Mouse (Mus musculus): ENCODE data around the gene Cacna1e. TPM values are rescaled to one million over a fixed set of nuclear protein-coding genes. Genes with fewer than 3 reads are reported as not detected.

Cacna1e gene
- total and polyA plus RNA-seq, 3 experiments: 0.60 to 8.5 (median 2.5) TPM

- in situ Hi-C loops (cut with MboI; ENCODE audit: low pct_ligation_motif_present, low pct_unique_long_range_greater_than_20kb, low sequenced_read_pairs): no loop called here
- Histone ChIP-seq H3K27ac (ENCODE audit: insufficient read depth, low read depth) (peak overlapping the region; percentile 75), H3K4me3 (replicated peaks in 1 of 3; ENCODE audit: low read depth in 2 of 3, low read length in 2 of 3, poor library complexity in 1 of 3) (no peak overlapping the region)
Measured at GRCm38 (mm10) chr1:154846900-154847299, 37.4 kb downstream of the Cacna1e start.

GRCm38 (mm10) chr1:154843427-154843826, 40.9 kb downstream of the Cacna1e start:
- H3K27me3 ChIP-seq (replicated peaks): no peaks in the 10 kb centered on the region
- no peaks in the 10 kb centered on the region for H3K9me3 ChIP-seq (replicated peaks; ENCODE audit: low read length)
- peaks cover 68 to 89% of the 10 kb centered on the region in 2 experiments for H3K4me1 ChIP-seq (ENCODE audit: control insufficient read depth in 1 of 2, insufficient read depth in 2 of 2)
- H3K4me2 ChIP-seq (ENCODE audit: insufficient read depth, low read depth, poor library complexity, severe bottlenecking): no peak overlapping the region
- no peak for DNase-seq (ENCODE audit: extremely low read depth)
- dilution Hi-C loops (cut with MboI; ENCODE audit: extremely low pct_ligation_motif_present, extremely low pct_unique_long_range_greater_than_20kb, low sequenced_read_pairs) (no loop called here), in situ Hi-C loops (cut with MboI; ENCODE audit: low pct_ligation_motif_present, low pct_unique_long_range_greater_than_20kb, low sequenced_read_pairs) (no loop called here)
- peak overlapping the region; percentile 89; the same call in 1 of the 2 replicates for H3K27ac ChIP-seq (ENCODE audit: insufficient read depth, low read depth)
- H3K36me3 ChIP-seq (replicated peaks in 1 of 2; ENCODE audit: control insufficient read depth in 1 of 2, insufficient read depth in 1 of 2, low read length in 1 of 2): peaks cover 0 to 3% of the 10 kb centered on the region in 2 experiments
- TF ChIP-seq MEF2A (IDR thresholded peaks at IDR 0.05; ENCODE audit: borderline replicate concordance, low read depth, low read length): no peak
- no peak for TF ChIP-seq TBP (conservative IDR thresholded peaks at IDR 0.05; ENCODE audit: low read depth, low read length)
- no peak for TF ChIP-seq ZNF384 (IDR thresholded peaks at IDR 0.05; ENCODE audit: low read depth, low read length)
- TF ChIP-seq UBTF (IDR thresholded peaks at IDR 0.05; ENCODE audit: low read depth, low read length): no peak
- no peak for TF ChIP-seq MXI1 (IDR thresholded peaks at IDR 0.05; ENCODE audit: low read depth, low read length)
- TF ChIP-seq USF1 (IDR thresholded peaks at IDR 0.05; ENCODE audit: low read depth, low read length): no peak
- TF ChIP-seq POLR2AphosphoS2 (IDR thresholded peaks at IDR 0.05; ENCODE audit: low read depth, low read length): no peak
- no peak for TF ChIP-seq MAX (IDR thresholded peaks at IDR 0.05; ENCODE audit: low read length)
- no peak for TF ChIP-seq HCFC1 (IDR thresholded peaks at IDR 0.05; ENCODE audit: low read depth, low read length)
- no peak for TF ChIP-seq USF2 (conservative IDR thresholded peaks at IDR 0.05; ENCODE audit: low read depth, low read length)
- TF ChIP-seq POLR2A (IDR thresholded peaks at IDR 0.05; ENCODE audit: low read depth, low read length): no peak
- no peak for TF ChIP-seq MAFK (IDR thresholded peaks at IDR 0.05; ENCODE audit: insufficient replicate concordance, low read length)
- TF ChIP-seq ZMIZ1 (IDR thresholded peaks at IDR 0.05; ENCODE audit: low read depth, low read length): no peak
- no peak for TF ChIP-seq MYC (IDR thresholded peaks at IDR 0.05; ENCODE audit: low read depth, low read length)
- H3K4me3 ChIP-seq (replicated peaks in 1 of 3; ENCODE audit: low read depth in 2 of 3, low read length in 2 of 3, poor library complexity in 1 of 3): no peak overlapping the region
- H3K79me2 ChIP-seq (replicated peaks; ENCODE audit: control insufficient read depth, extremely low read depth, insufficient read depth, poor library complexity, severe bottlenecking): peaks cover 28% of the 10 kb centered on the region; the same call in 1 of the 2 replicates
- H3K9ac ChIP-seq (ENCODE audit: insufficient read depth, low read depth): 0 out of 2 replicates have a peak overlapping the region, but pooled peaks have one; percentile 25

More at GRCm38 (mm10) chr1:154846900-154847299, 37.4 kb downstream of the Cacna1e start:
- no peaks in the 10 kb centered on the region for H3K27me3 ChIP-seq (replicated peaks)
- H3K79me2 ChIP-seq (replicated peaks; ENCODE audit: control insufficient read depth, extremely low read depth, insufficient read depth, poor library complexity, severe bottlenecking): peaks cover 22% of the 10 kb centered on the region; the same call in 1 of the 2 replicates
- peak overlapping the region; percentile 13; the same call in 1 of the 2 replicates for H3K9ac ChIP-seq (ENCODE audit: insufficient read depth, low read depth)
- dilution Hi-C loops (cut with MboI; ENCODE audit: extremely low pct_ligation_motif_present, extremely low pct_unique_long_range_greater_than_20kb, low sequenced_read_pairs): no loop called here
- peak overlapping the region; percentile 33; the same call in 1 of the 2 replicates for H3K4me2 ChIP-seq (ENCODE audit: insufficient read depth, low read depth, poor library complexity, severe bottlenecking)
- H3K36me3 ChIP-seq (replicated peaks in 1 of 2; ENCODE audit: control insufficient read depth in 1 of 2, insufficient read depth in 1 of 2, low read length in 1 of 2): peaks cover 0 to 3% of the 10 kb centered on the region in 2 experiments
- no peak for DNase-seq (ENCODE audit: extremely low read depth)
- TF ChIP-seq JUN (IDR thresholded peaks at IDR 0.05; ENCODE audit: insufficient read depth, low read depth, low read length): no peak
- no peak for TF ChIP-seq UBTF (IDR thresholded peaks at IDR 0.05; ENCODE audit: low read depth, low read length)
- TF ChIP-seq SIN3A (IDR thresholded peaks at IDR 0.05; ENCODE audit: low read length): no peak
- TF ChIP-seq CHD2 (IDR thresholded peaks at IDR 0.05; ENCODE audit: low read length): no peak
- TF ChIP-seq POLR2A (IDR thresholded peaks at IDR 0.05; ENCODE audit: low read depth, low read length): no peak
- TF ChIP-seq CHD1 (IDR thresholded peaks at IDR 0.05; ENCODE audit: low read depth, low read length): no peak
- no peak for TF ChIP-seq IRF4 (IDR thresholded peaks at IDR 0.05; ENCODE audit: low read depth, low read length)
- no peak for TF ChIP-seq GABPA (IDR thresholded peaks at IDR 0.05; ENCODE audit: insufficient replicate concordance, low read depth, low read length)
- H3K4me1 ChIP-seq (ENCODE audit: control insufficient read depth in 1 of 2, insufficient read depth in 2 of 2): peaks cover 62 to 89% of the 10 kb centered on the region in 2 experiments
- no peaks in the 10 kb centered on the region for H3K9me3 ChIP-seq (replicated peaks; ENCODE audit: low read length)
